Mouse (Mus musculus): ENCODE results near the gene S100a3.

The S100a3 gene

DNA sequence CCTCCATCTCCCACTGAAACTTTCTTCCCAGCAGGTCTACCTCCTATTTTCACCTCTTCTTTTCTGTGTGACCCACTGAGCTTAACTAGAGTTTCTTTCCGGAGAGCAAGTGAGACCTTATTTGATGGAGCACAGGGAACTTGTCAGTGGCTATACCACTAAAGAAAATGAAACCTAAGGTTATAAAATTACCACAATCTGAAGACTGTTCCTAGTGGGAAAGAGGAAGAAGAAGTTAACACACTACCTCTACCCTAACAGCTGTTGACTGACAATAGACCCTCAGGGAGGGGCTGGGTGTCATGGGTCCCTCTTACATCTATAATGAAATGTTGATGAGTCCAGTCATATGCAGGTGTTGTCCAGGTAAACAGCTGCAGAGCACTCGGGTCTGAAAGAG lies 71.6 kb downstream of the S100a3 start:
- DNase-seq = no peak

DNA sequence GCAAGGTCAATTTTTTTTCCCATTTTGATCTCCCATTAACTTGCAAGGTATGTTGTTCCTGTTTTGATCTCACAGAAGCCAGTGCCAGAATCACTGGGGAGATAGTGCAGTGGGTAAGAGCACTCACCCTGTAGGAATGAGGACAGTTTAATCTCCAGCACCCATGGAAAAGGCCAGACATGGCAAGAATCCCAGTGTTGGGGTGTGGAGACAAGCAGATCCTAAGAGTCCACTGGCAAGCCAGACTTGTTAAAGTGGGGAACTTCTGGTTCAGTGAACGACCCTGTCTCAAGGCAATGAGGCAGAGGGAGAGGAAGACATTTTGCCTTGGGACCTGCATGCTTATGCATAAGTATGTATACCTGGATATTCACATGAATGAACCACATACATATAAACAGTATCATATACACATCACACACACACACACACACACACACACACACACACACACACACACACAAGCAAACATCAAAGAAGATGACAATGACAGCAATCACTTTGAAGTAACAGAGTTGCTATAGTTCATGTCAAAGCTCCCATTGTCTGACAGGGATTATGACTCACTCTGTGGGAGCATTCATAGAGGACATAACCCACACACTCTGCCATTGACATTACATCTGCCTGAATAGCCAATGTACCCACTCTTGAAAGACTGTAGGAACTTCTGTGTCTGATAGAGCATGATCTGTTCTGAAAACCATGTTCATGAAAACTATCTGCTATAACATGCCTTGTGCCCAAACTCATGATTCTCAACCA lies 78.3 kb downstream of the S100a3 start:
- DNase-seq = no peak

DNA sequence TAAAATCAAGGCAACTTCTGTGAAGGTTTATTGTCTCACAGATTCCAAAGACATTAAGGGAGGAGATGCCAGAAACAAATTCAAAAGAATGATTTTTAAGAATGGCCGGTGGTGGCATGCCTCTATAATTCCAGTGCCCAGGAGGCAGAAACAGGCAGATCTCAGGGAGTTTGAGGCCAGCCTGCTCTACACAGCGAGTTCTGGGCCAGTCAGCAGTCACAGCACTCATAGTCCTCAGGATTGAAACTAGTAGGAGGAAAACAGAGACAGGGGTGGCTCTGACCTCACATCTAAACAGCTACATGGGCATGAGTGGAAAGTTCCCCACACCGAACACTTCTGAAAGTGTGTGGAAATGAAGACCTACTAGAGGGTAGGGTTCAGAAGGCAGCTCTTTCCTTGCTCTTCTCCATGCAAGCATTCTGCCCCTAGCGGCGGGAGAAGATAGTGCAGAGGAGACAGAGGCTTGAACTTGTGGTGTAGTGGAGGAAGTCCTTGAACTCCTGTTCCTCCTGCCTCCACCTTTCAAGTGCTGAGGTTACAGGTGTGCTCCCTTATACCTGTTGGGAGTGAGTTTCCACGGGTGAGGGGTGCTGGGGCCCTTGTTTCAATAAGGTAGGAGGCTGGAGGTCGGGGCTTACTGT lies 79.3 kb downstream of the S100a3 start:
- DNase-seq = peak; percentile 36

DNA sequence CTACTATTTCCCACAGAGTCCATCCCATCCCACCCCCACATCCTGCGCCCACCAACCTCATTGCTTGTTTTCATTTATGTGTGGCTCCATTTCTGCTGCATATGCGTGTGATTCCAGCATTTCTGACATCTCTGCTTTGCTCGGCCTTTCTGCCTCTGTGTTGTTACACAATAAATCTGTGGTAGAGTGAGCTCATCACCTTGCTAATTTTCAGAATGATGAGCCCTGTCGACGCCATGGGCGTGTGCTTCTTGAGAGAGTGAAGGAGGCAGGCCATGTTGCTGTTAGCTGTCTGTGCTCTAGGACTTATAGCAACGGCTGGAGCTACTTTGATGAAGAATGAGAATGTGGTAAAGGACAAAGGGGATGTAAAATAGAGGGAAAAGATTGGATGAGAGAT lies 80.6 kb downstream of the S100a3 start:
- DNase-seq = no peak

DNA sequence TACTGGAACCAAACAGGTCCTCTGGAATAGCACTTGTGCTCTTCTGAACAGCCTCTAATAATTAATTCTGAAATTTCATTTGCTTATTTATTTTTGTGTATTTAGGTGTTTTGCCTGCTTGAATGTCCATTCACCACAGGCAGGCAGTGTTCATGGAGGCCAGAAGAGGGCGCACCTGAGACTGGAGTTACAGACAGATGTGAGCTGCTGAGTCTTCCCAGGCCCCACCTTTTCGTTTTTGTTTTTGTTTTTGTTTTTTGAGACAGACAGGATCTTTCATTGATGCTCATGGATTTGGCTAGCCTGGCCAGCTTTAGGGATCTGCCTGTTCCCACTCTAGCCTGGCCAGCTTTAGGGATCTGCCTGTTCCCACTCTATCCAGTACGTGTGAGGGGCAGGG lies 83.8 kb downstream of the S100a3 start:
- peak; percentile 35 for DNase-seq

DNA sequence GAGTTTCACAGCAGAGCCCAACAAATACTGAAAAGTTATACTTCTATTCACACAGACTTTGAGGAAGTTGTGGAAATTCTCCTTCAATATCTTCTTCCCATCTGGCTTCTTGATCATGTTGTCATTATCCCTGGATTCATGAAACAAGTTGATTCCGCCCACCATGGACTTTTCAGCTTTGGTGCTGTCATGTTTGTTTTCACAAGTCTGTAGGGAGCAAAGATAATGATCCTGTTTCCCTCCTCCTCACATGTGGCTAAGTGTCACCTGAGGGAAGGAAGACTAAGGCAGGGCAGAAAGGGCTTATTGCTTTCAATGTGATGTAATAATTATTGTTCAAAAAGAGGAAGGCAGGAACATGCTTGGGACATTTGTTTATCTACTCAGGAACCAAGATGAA lies 86.9 kb downstream of the S100a3 start:
- DNase-seq = no peak

DNA sequence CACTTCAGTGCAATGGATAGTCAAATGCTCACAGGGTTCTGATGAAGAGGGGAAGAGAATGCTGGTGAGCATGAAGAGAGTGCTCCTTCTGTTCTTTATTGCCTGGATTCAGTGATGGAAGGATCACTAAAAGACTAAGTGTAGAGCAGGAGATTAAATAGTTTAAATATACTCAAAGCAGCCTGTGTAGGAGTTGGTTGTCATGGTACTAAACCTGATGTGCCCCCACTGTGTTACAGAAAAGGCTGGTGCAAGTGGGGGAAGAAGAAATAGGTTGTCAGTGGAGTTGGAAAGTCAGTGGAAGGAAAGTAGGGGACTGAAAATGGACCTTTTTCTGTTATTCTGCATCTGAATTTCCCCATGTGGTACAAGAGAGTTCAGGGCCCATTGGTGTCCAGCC lies 88.6 kb downstream of the S100a3 start:
- DNase-seq = no peak

DNA sequence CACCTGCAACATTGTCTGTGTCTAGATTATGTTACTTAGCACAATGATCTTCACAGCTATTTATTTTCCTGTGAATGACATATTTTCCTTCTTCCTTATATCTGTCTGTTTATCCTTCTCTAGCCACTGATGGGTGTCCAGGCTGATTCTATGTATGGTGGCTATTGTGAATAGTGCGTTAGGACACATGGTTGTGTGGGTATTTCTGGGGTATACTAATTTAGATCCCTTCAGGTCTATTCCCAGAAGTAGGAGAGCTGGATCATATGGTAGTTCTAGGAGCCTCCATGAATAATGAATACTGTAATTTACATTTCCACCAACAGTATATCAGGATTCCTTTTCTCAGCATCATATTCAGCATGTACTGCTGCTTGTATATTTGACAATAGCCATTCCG lies 89.5 kb downstream of the S100a3 start:
- no peak for DNase-seq

All from embryo, embryonic 11 days (tissue).